Mouse (Mus musculus) G1E (cell line): ENCODE measurements around the gene Eif2s1.

Experiments used
- CTCF ChIP-seq: IDR thresholded peaks from 2 replicates; pipeline ENCODE4 v1.5.1; 2012; ENCODE audit warnings: low read depth, low read length, inconsistent platforms, mixed read lengths
- GATA1 ChIP-seq: IDR thresholded peaks from 2 replicates; pipeline ENCODE4 v1.6.1; 2012; ENCODE audit warnings: borderline replicate concordance, low read length, inconsistent platforms, mixed read lengths
- TAL1 ChIP-seq: conservative IDR thresholded peaks from 2 replicates; pipeline ENCODE4 v1.6.1; 2012; ENCODE audit warnings: low read depth, low read length, inconsistent platforms, mixed read lengths

DNA sequence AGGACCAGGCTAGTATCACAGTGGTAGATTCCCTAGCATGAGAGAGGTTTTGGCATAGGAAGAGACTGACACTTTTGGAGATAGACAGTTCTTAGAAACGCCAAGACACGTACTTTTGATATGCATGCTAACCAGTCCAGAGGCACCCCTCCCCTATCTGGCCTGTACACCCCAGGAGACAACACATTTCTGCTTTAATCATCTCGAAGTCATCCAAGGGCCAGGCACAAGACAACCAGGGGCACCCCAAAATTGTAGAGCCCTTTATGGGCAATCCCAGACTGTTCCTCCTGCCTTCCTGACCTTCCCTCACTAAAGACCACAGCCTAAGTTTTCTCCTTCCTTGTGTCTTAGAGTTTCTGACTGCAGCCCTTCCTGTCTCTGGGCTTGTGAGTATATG is 53.9 kb downstream of the Eif2s1 start:
- TF ChIP-seq CTCF (no peak), GATA1 (no peak), TAL1 (no peak)
